Mouse (Mus musculus): ENCODE measurements around the gene Fam216a. TPM values are rescaled to one million over a fixed set of nuclear protein-coding genes. Genes with fewer than 3 reads are reported as not detected.

Gene Fam216a
- total RNA-seq, 1 experiment from 2014 or later = 52.0 TPM

Other genes starting within 250 kb of the Fam216a start
- 0.20 and 1.0 TPM in 2 replicates for gene Ccdc63, start 231.5 kb downstream of the Fam216a start, total RNA-seq (2017)
- 202 and 213 TPM in 2 replicates for gene Ppp1cc, start 214.1 kb downstream of the Fam216a start, total RNA-seq (2017)
- gene Hvcn1, start 165.6 kb downstream of the Fam216a start, total RNA-seq (2017) = 9.6 and 26.1 TPM in 2 replicates
- gene Tctn1, start 107.9 kb downstream of the Fam216a start, total RNA-seq (2017) = 7.1 and 12.2 TPM in 2 replicates
- gene Pptc7, start 88.0 kb downstream of the Fam216a start, total RNA-seq (2017) = 18.0 and 20.8 TPM in 2 replicates
- 14.4 and 24.3 TPM in 2 replicates for gene Rad9b, start 18.1 kb downstream of the Fam216a start, total RNA-seq (2017)
- 57.3 and 63.2 TPM in 2 replicates for gene Vps29, start 18.0 kb downstream of the Fam216a start, total RNA-seq (2017)
- 36.6 and 50.0 TPM in 2 replicates for gene Gpn3, start 488 bp downstream of the Fam216a start, total RNA-seq (2017)
- 691 and 855 TPM in 2 replicates for gene Arpc3, start 19.5 kb upstream of the Fam216a start, total RNA-seq (2017)
- gene Anapc7, start 49.3 kb upstream of the Fam216a start, total RNA-seq (2017) = 38.1 and 50.9 TPM in 2 replicates
- gene Atp2a2, start 129.9 kb upstream of the Fam216a start, total RNA-seq (2017) = 84.5 and 95.1 TPM in 2 replicates
- 18.9 and 36.1 TPM in 2 replicates for gene Ift81, start 242.2 kb upstream of the Fam216a start, total RNA-seq (2017)

All from hematopoietic stem cell, adult 5-6 weeks (primary cell).